Mouse (Mus musculus) lung, adult 2 months (tissue): ENCODE results near the gene Atp7a.

ENCODE experiments used
- CTCF ChIP-seq: fragments of 200-500 bp; IDR thresholded peaks from 2 replicates; pipeline ENCODE4 v1.5.1; 2011; ENCODE audit warnings: mild to moderate bottlenecking, low read length, control low read depth; ENCODE audit not compliant: insufficient read depth
- POLR2A ChIP-seq: fragments of 200-500 bp; IDR thresholded peaks from 2 replicates; pipeline ENCODE4 v1.6.1; 2011; ENCODE audit warnings: low read depth, mild to moderate bottlenecking, control low read depth, low read length, borderline replicate concordance; ENCODE audit errors: extremely low read depth

DNA sequence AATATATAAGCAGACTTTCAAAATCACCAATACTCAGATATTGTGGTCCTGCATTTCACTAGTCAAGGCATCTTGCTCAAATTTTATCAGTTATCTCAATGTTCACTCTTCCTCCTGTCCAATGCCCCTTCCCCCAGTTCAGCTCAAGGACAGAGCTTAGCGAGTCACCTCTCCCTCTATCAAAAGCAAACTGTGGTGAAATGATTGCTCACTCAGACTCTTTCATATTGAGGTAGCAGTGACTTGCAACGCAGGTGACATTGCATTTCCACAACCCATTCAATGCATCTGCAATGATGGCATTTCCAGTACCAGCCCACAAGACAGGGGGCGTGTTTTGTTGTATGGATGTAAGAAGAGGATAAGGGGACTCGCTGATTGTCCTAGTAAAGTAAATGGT is 128.8 kb downstream of the Atp7a start:
- TF ChIP-seq CTCF (no peak), POLR2A (no peak)
